Mouse (Mus musculus): Measurements from ENCODE around the gene Nr4a2. TPM values are rescaled to one million over a fixed set of nuclear protein-coding genes. Genes with fewer than 3 reads are reported as not detected.

The Nr4a2 gene
- polyA plus RNA-seq, 1 experiment from 2014 or later, result 6.4 TPM

GRCm38 (mm10) chr2:57114211-57115151, 9.3 kb downstream of the Nr4a2 start:
- DNase-seq (ENCODE audit: low spot score), result peak; percentile 89
- Histone ChIP-seq H3K9me3 (ENCODE audit: control insufficient read depth, low read length) (no peaks in the 10 kb centered on the region), H3K27me3 (replicated peaks; ENCODE audit: control insufficient read depth, insufficient read depth, low read length) (peaks cover 45% of the 10 kb centered on the region), H3K9ac (ENCODE audit: low read depth, low read length) (peak overlapping the region; percentile 71), H3K27ac (replicated peaks; ENCODE audit: low read depth, low read length) (peak overlapping the region; percentile 62; the same call in 1 of the 2 replicates), H3K36me3 (ENCODE audit: control insufficient read depth, insufficient read depth, low read length) (no peaks in the 10 kb centered on the region), H3K4me1 (ENCODE audit: control insufficient read depth, insufficient read depth, low read length) (0 out of 2 replicates have a peak, but pooled peaks cover 5% of the 10 kb centered on the region), H3K4me3 (ENCODE audit: low read depth, low read length) (peak overlapping the region; percentile 68), H3K4me2 (ENCODE audit: low read depth, low read length) (peak overlapping the region; percentile 99)
- WGBS, result under 1% methylated on average over 40 of the region's 88 CpGs
- ATAC-seq (ENCODE audit: low read depth), result peak; percentile 87

- Histone ChIP-seq H3K9me3 (ENCODE audit: control insufficient read depth, low read length) (no peaks in the 10 kb centered on the region), H3K4me1 (ENCODE audit: control insufficient read depth, insufficient read depth, low read length) (0 out of 2 replicates have a peak, but pooled peaks cover 5% of the 10 kb centered on the region), H3K4me3 (ENCODE audit: low read depth, low read length) (peak overlapping the region; percentile 68), H3K27me3 (replicated peaks; ENCODE audit: control insufficient read depth, insufficient read depth, low read length) (peaks cover 55% of the 10 kb centered on the region), H3K4me2 (ENCODE audit: low read depth, low read length) (peak overlapping the region; percentile 99), H3K36me3 (ENCODE audit: control insufficient read depth, insufficient read depth, low read length) (no peaks in the 10 kb centered on the region), H3K9ac (ENCODE audit: low read depth, low read length) (no peak overlapping the region), H3K27ac (replicated peaks; ENCODE audit: low read depth, low read length) (no peak overlapping the region)
- 27% methylated on average over 5 of the region's 5 CpGs for WGBS
- no peak for DNase-seq (ENCODE audit: low spot score)
- no peak for ATAC-seq (ENCODE audit: low read depth)
Measured at GRCm38 (mm10) chr2:57113431-57113830, 10.4 kb downstream of the Nr4a2 start.

GRCm38 (mm10) chr2:57112949-57113348, 10.9 kb downstream of the Nr4a2 start:
- Histone ChIP-seq H3K9ac (ENCODE audit: low read depth, low read length) (no peak overlapping the region), H3K36me3 (ENCODE audit: control insufficient read depth, insufficient read depth, low read length) (no peaks in the 10 kb centered on the region), H3K27me3 (replicated peaks; ENCODE audit: control insufficient read depth, insufficient read depth, low read length) (peaks cover 60% of the 10 kb centered on the region), H3K9me3 (ENCODE audit: control insufficient read depth, low read length) (no peaks in the 10 kb centered on the region), H3K4me2 (ENCODE audit: low read depth, low read length) (no peak overlapping the region), H3K4me1 (ENCODE audit: control insufficient read depth, insufficient read depth, low read length) (0 out of 2 replicates have a peak, but pooled peaks cover 5% of the 10 kb centered on the region), H3K4me3 (ENCODE audit: low read depth, low read length) (0 out of 2 replicates have a peak overlapping the region, but pooled peaks have one; percentile 13), H3K27ac (replicated peaks; ENCODE audit: low read depth, low read length) (no peak overlapping the region)
- no peak for ATAC-seq (ENCODE audit: low read depth)
- no peak for DNase-seq (ENCODE audit: low spot score)
- 34% methylated on average over 6 of the region's 6 CpGs for WGBS

GRCm38 (mm10) chr2:57111791-57112538, 11.8 kb downstream of the Nr4a2 start:
- no peak for DNase-seq (ENCODE audit: low spot score)
- ATAC-seq (ENCODE audit: low read depth), result no peak
- Histone ChIP-seq H3K27me3 (replicated peaks; ENCODE audit: control insufficient read depth, insufficient read depth, low read length) (peaks cover 66% of the 10 kb centered on the region), H3K27ac (replicated peaks; ENCODE audit: low read depth, low read length) (no peak overlapping the region), H3K4me3 (ENCODE audit: low read depth, low read length) (peak overlapping the region; percentile 13), H3K4me1 (ENCODE audit: control insufficient read depth, insufficient read depth, low read length) (0 out of 2 replicates have a peak, but pooled peaks cover 5% of the 10 kb centered on the region), H3K9ac (ENCODE audit: low read depth, low read length) (no peak overlapping the region), H3K9me3 (ENCODE audit: control insufficient read depth, low read length) (no peaks in the 10 kb centered on the region), H3K36me3 (ENCODE audit: control insufficient read depth, insufficient read depth, low read length) (no peaks in the 10 kb centered on the region), H3K4me2 (ENCODE audit: low read depth, low read length) (peak overlapping the region; percentile 3)
- WGBS, result 16% methylated on average over 31 of the region's 38 CpGs

- Histone ChIP-seq H3K9me3 (ENCODE audit: control insufficient read depth, low read length) (no peaks in the 10 kb centered on the region), H3K4me1 (ENCODE audit: control insufficient read depth, insufficient read depth, low read length) (0 out of 2 replicates have a peak, but pooled peaks cover 5% of the 10 kb centered on the region), H3K27ac (replicated peaks; ENCODE audit: low read depth, low read length) (no peak overlapping the region), H3K9ac (ENCODE audit: low read depth, low read length) (no peak overlapping the region), H3K36me3 (ENCODE audit: control insufficient read depth, insufficient read depth, low read length) (no peaks in the 10 kb centered on the region), H3K4me2 (ENCODE audit: low read depth, low read length) (peak overlapping the region; percentile 3; the same call in 1 of the 2 replicates), H3K4me3 (ENCODE audit: low read depth, low read length) (peak overlapping the region; percentile 13), H3K27me3 (replicated peaks; ENCODE audit: control insufficient read depth, insufficient read depth, low read length) (peaks cover 71% of the 10 kb centered on the region)
- no peak for ATAC-seq (ENCODE audit: low read depth)
- 13% methylated on average over 37 of the region's 39 CpGs for WGBS
- DNase-seq (ENCODE audit: low spot score), result no peak
Measured at GRCm38 (mm10) chr2:57111011-57111790, 12.6 kb downstream of the Nr4a2 start.

- WGBS, result 29% methylated on average over 16 of the region's 16 CpGs
- Histone ChIP-seq H3K27me3 (replicated peaks; ENCODE audit: control insufficient read depth, insufficient read depth, low read length) (peaks cover 79% of the 10 kb centered on the region), H3K9me3 (ENCODE audit: control insufficient read depth, low read length) (no peaks in the 10 kb centered on the region), H3K27ac (replicated peaks; ENCODE audit: low read depth, low read length) (no peak overlapping the region), H3K4me2 (ENCODE audit: low read depth, low read length) (no peak overlapping the region), H3K4me1 (ENCODE audit: control insufficient read depth, insufficient read depth, low read length) (0 out of 2 replicates have a peak, but pooled peaks cover 5% of the 10 kb centered on the region), H3K4me3 (ENCODE audit: low read depth, low read length) (no peak overlapping the region), H3K36me3 (ENCODE audit: control insufficient read depth, insufficient read depth, low read length) (no peaks in the 10 kb centered on the region), H3K9ac (ENCODE audit: low read depth, low read length) (no peak overlapping the region)
- no peak for DNase-seq (ENCODE audit: low spot score)
- no peak for ATAC-seq (ENCODE audit: low read depth)
Measured at GRCm38 (mm10) chr2:57110401-57110800, 13.4 kb downstream of the Nr4a2 start.

GRCm38 (mm10) chr2:57109926-57110325, 13.9 kb downstream of the Nr4a2 start:
- no peak overlapping the region for H3K27ac ChIP-seq (replicated peaks; ENCODE audit: low read depth, low read length)
- DNase-seq (ENCODE audit: low spot score), result no peak
- H3K27me3 ChIP-seq (replicated peaks; ENCODE audit: control insufficient read depth, insufficient read depth, low read length), result peaks cover 84% of the 10 kb centered on the region
- WGBS, result 18% methylated on average over 14 of the region's 14 CpGs
- no peak for ATAC-seq (ENCODE audit: low read depth)
- 0 out of 2 replicates have a peak, but pooled peaks cover 5% of the 10 kb centered on the region for H3K4me1 ChIP-seq (ENCODE audit: control insufficient read depth, insufficient read depth, low read length)
- no peak overlapping the region for H3K4me3 ChIP-seq (ENCODE audit: low read depth, low read length)
- H3K36me3 ChIP-seq (ENCODE audit: control insufficient read depth, insufficient read depth, low read length), result no peaks in the 10 kb centered on the region
- no peaks in the 10 kb centered on the region for H3K9me3 ChIP-seq (ENCODE audit: control insufficient read depth, low read length)
- no peak overlapping the region for H3K4me2 ChIP-seq (ENCODE audit: low read depth, low read length)
- H3K9ac ChIP-seq (ENCODE audit: low read depth, low read length), result no peak overlapping the region

GRCm38 (mm10) chr2:57109301-57109700, 14.5 kb downstream of the Nr4a2 start:
- Histone ChIP-seq H3K27ac (replicated peaks; ENCODE audit: low read depth, low read length) (no peak overlapping the region), H3K9me3 (ENCODE audit: control insufficient read depth, low read length) (no peaks in the 10 kb centered on the region), H3K4me3 (ENCODE audit: low read depth, low read length) (no peak overlapping the region), H3K36me3 (ENCODE audit: control insufficient read depth, insufficient read depth, low read length) (no peaks in the 10 kb centered on the region), H3K9ac (ENCODE audit: low read depth, low read length) (no peak overlapping the region), H3K4me2 (ENCODE audit: low read depth, low read length) (no peak overlapping the region), H3K27me3 (replicated peaks; ENCODE audit: control insufficient read depth, insufficient read depth, low read length) (peaks cover 90% of the 10 kb centered on the region), H3K4me1 (ENCODE audit: control insufficient read depth, insufficient read depth, low read length) (0 out of 2 replicates have a peak, but pooled peaks cover 5% of the 10 kb centered on the region)
- DNase-seq (ENCODE audit: low spot score) (no peak), ATAC-seq (ENCODE audit: low read depth) (no peak)
- 25% methylated on average over 11 of the region's 11 CpGs for WGBS

All from embryonic facial prominence, embryonic 14.5 days (tissue).